Mouse (Mus musculus) embryo, embryonic 11 days (tissue): ENCODE measurements at regions not wholly inside any gene's neighbourhood (a gene's known extent, or its start where the extent isn't known, plus 50 kb on each side); places are given as distances from the start of the nearest gene placed in this dataset.

ENCODE experiments used
- DNase-seq: peaks from one replicate; pipeline ENCODE4 v3.0.0-alpha.2; 2015

DNA sequence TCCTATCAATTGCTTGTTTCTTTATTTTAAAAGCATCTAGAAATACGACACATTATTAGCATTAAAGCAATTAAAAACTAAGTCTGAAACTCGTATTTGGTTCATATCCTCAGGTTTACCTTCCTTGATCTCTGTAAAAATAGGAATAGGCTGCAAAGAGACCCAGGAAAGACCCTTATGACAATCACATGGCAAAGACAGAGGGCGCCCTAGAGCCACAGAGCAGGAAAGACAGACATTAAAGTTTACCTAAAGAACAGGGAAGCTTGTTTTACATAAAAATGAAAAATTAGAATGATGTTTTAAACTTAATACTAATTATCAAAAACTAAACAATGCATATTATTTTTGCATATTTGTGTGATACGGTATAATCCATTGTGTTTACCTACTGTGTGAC lies 153.2 kb downstream of the Usp25 start:
- no peak for DNase-seq

- DNase-seq: peak; percentile 71
These were observed 159.7 kb downstream of the Usp25 start for GRCm38 (mm10) chr16:77173026-77173692.

- DNase-seq: no peak
These were observed 161.4 kb downstream of the Usp25 start for GRCm38 (mm10) chr16:77174744-77175432.

DNA sequence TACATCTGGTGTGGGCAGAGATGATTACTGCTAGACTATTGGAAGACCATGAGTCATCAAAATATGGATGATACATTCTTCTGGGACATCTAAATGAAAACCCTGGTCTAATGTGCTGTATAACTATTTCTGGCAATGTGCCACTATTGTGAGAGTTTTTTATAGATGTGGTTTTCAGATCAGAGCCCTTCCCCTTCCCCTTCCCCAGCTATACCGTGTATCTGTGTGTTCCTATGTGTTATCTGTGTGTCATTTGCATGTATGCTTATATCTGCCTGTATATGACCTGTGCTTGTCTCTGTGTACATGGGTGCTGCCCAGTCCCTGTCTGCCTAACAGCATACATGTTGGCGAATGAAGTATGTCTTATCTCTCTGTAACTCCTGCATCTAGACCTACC lies 167.5 kb downstream of the Usp25 start:
- no peak for DNase-seq
